Mouse (Mus musculus): ENCODE results near the gene Prokr1. TPM values are rescaled to one million over a fixed set of nuclear protein-coding genes. Genes with fewer than 3 reads are reported as not detected.

The Prokr1 gene
- polyA plus RNA-seq, 2 experiments, result 2.9 to 4.9 TPM

GRCm38 (mm10) chr6:87621281-87621680, 30.7 kb upstream of the Prokr1 start:
- H3K9ac ChIP-seq (replicated peaks), result no peak overlapping the region
- no peaks in the 10 kb centered on the region for H3K9me3 ChIP-seq (ENCODE audit: control insufficient read depth, low read length)
- no peak overlapping the region for H3K4me2 ChIP-seq (ENCODE audit: low read depth)
- 63% methylated on average over 3 of the region's 3 CpGs for WGBS (ENCODE audit: insufficient replicate concordance)
- no peaks in the 10 kb centered on the region for H3K36me3 ChIP-seq (replicated peaks; ENCODE audit: control insufficient read depth, insufficient read depth, low read depth)
- H3K27ac ChIP-seq, result no peak overlapping the region
- no peaks in the 10 kb centered on the region for H3K27me3 ChIP-seq (ENCODE audit: control insufficient read depth, insufficient read depth, low read length)
- TF ChIP-seq EP300 (IDR thresholded peaks at IDR 0.05; ENCODE audit: low read depth), result no peak
- TF ChIP-seq CTCF (IDR thresholded peaks at IDR 0.05; ENCODE audit: low read depth), result no peak
- no peak for DNase-seq (ENCODE audit: low read depth in 3 of 3, low spot score in 3 of 3)
- no peaks in the 10 kb centered on the region for H3K4me1 ChIP-seq (replicated peaks; ENCODE audit: control insufficient read depth in 2 of 2, insufficient read depth in 2 of 2, low read length in 1 of 2)
- no peak for ATAC-seq (ENCODE audit: insufficient read depth)
- H3K4me3 ChIP-seq (ENCODE audit: insufficient read depth in 1 of 2, low read depth in 2 of 2, low read length in 2 of 2), result no peak overlapping the region

- Histone ChIP-seq H3K4me3 (ENCODE audit: insufficient read depth in 1 of 2, low read depth in 2 of 2, low read length in 2 of 2) (no peak overlapping the region), H3K36me3 (replicated peaks; ENCODE audit: control insufficient read depth, insufficient read depth, low read depth) (no peaks in the 10 kb centered on the region), H3K4me2 (ENCODE audit: low read depth) (no peak overlapping the region), H3K27ac (no peak overlapping the region), H3K4me1 (replicated peaks; ENCODE audit: control insufficient read depth in 2 of 2, insufficient read depth in 2 of 2, low read length in 1 of 2) (no peaks in the 10 kb centered on the region), H3K9ac (replicated peaks) (no peak overlapping the region), H3K9me3 (ENCODE audit: control insufficient read depth, low read length) (no peaks in the 10 kb centered on the region), H3K27me3 (ENCODE audit: control insufficient read depth, insufficient read depth, low read length) (no peaks in the 10 kb centered on the region)
- TF ChIP-seq CTCF (IDR thresholded peaks at IDR 0.05; ENCODE audit: low read depth) (no peak), EP300 (IDR thresholded peaks at IDR 0.05; ENCODE audit: low read depth) (no peak)
- ATAC-seq (ENCODE audit: insufficient read depth) (no peak), DNase-seq (ENCODE audit: low read depth in 3 of 3, low spot score in 3 of 3) (no peak)
- WGBS (ENCODE audit: insufficient replicate concordance), result 54% methylated on average over 8 of the region's 8 CpGs
Measured at GRCm38 (mm10) chr6:87618021-87618420, 27.5 kb upstream of the Prokr1 start.

- Histone ChIP-seq H3K27ac (no peak overlapping the region), H3K4me3 (ENCODE audit: insufficient read depth in 1 of 2, low read depth in 2 of 2, low read length in 2 of 2) (no peak overlapping the region), H3K9ac (replicated peaks) (no peak overlapping the region), H3K9me3 (ENCODE audit: control insufficient read depth, low read length) (no peaks in the 10 kb centered on the region), H3K27me3 (ENCODE audit: control insufficient read depth, insufficient read depth, low read length) (no peaks in the 10 kb centered on the region), H3K36me3 (replicated peaks; ENCODE audit: control insufficient read depth, insufficient read depth, low read depth) (no peaks in the 10 kb centered on the region), H3K4me2 (ENCODE audit: low read depth) (no peak overlapping the region), H3K4me1 (replicated peaks; ENCODE audit: control insufficient read depth in 2 of 2, insufficient read depth in 2 of 2, low read length in 1 of 2) (no peaks in the 10 kb centered on the region)
- ATAC-seq (ENCODE audit: insufficient read depth) (no peak), DNase-seq (ENCODE audit: low read depth in 3 of 3, low spot score in 3 of 3) (no peak)
- no peak for TF ChIP-seq EP300 (IDR thresholded peaks at IDR 0.05; ENCODE audit: low read depth)
- no peak for TF ChIP-seq CTCF (IDR thresholded peaks at IDR 0.05; ENCODE audit: low read depth)
- 72% methylated on average over 14 of the region's 14 CpGs for WGBS (ENCODE audit: insufficient replicate concordance)
Measured at GRCm38 (mm10) chr6:87615696-87616083, 25.1 kb upstream of the Prokr1 start.

- Histone ChIP-seq H3K27ac (no peak overlapping the region), H3K9me3 (ENCODE audit: control insufficient read depth, low read length) (no peaks in the 10 kb centered on the region), H3K27me3 (ENCODE audit: control insufficient read depth, insufficient read depth, low read length) (no peaks in the 10 kb centered on the region), H3K4me1 (replicated peaks; ENCODE audit: control insufficient read depth in 2 of 2, insufficient read depth in 2 of 2, low read length in 1 of 2) (no peaks in the 10 kb centered on the region), H3K4me3 (ENCODE audit: insufficient read depth in 1 of 2, low read depth in 2 of 2, low read length in 2 of 2) (no peak overlapping the region), H3K36me3 (replicated peaks; ENCODE audit: control insufficient read depth, insufficient read depth, low read depth) (no peaks in the 10 kb centered on the region), H3K4me2 (ENCODE audit: low read depth) (no peak overlapping the region), H3K9ac (replicated peaks) (no peak overlapping the region)
- ATAC-seq (ENCODE audit: insufficient read depth), result no peak
- peak; percentile 89 for TF ChIP-seq CTCF (IDR thresholded peaks at IDR 0.05; ENCODE audit: low read depth)
- no peak for TF ChIP-seq EP300 (IDR thresholded peaks at IDR 0.05; ENCODE audit: low read depth)
- no peak for DNase-seq (ENCODE audit: low read depth in 3 of 3, low spot score in 3 of 3)
- WGBS (ENCODE audit: insufficient replicate concordance), result 45% methylated on average over 11 of the region's 11 CpGs
Measured at GRCm38 (mm10) chr6:87614794-87615695, 24.5 kb upstream of the Prokr1 start.

- ATAC-seq (ENCODE audit: insufficient read depth) (no peak), DNase-seq (ENCODE audit: low read depth in 3 of 3, low spot score in 3 of 3) (no peak)
- Histone ChIP-seq H3K4me2 (ENCODE audit: low read depth) (no peak overlapping the region), H3K9ac (replicated peaks) (no peak overlapping the region), H3K36me3 (replicated peaks; ENCODE audit: control insufficient read depth, insufficient read depth, low read depth) (no peaks in the 10 kb centered on the region), H3K4me3 (ENCODE audit: insufficient read depth in 1 of 2, low read depth in 2 of 2, low read length in 2 of 2) (no peak overlapping the region), H3K4me1 (replicated peaks; ENCODE audit: control insufficient read depth in 2 of 2, insufficient read depth in 2 of 2, low read length in 1 of 2) (no peaks in the 10 kb centered on the region), H3K27ac (no peak overlapping the region), H3K27me3 (ENCODE audit: control insufficient read depth, insufficient read depth, low read length) (no peaks in the 10 kb centered on the region; the same call in 1 of the 2 replicates), H3K9me3 (ENCODE audit: control insufficient read depth, low read length) (no peaks in the 10 kb centered on the region)
- TF ChIP-seq CTCF (IDR thresholded peaks at IDR 0.05; ENCODE audit: low read depth) (no peak), EP300 (IDR thresholded peaks at IDR 0.05; ENCODE audit: low read depth) (no peak)
Measured at GRCm38 (mm10) chr6:87599825-87600224, 9.3 kb upstream of the Prokr1 start.

Data from liver, embryonic 14.5 days (tissue).